Mouse (Mus musculus) spleen, postnatal 14 days (tissue): Measurements from ENCODE around the gene Hnrnpc.

Experiments
- DNase-seq, 2 experiments: peaks; one replicate each; pipeline ENCODE4 v3.0.0; 2021 to 2022; ENCODE audit warnings: low spot score in 2 of 2

The Hnrnpc gene

GRCm38 (mm10) chr14:52024133-52024532 lies 79.7 kb downstream of the Hnrnpc start:
- no peak for DNase-seq
